Mouse (Mus musculus): ENCODE measurements around the gene Krt15. TPM values are rescaled to one million over a fixed set of nuclear protein-coding genes. Genes with fewer than 3 reads are reported as not detected.

Gene Krt15
- polyA plus RNA-seq, 1 experiment from 2014 or later: 1.2 TPM

DNA sequence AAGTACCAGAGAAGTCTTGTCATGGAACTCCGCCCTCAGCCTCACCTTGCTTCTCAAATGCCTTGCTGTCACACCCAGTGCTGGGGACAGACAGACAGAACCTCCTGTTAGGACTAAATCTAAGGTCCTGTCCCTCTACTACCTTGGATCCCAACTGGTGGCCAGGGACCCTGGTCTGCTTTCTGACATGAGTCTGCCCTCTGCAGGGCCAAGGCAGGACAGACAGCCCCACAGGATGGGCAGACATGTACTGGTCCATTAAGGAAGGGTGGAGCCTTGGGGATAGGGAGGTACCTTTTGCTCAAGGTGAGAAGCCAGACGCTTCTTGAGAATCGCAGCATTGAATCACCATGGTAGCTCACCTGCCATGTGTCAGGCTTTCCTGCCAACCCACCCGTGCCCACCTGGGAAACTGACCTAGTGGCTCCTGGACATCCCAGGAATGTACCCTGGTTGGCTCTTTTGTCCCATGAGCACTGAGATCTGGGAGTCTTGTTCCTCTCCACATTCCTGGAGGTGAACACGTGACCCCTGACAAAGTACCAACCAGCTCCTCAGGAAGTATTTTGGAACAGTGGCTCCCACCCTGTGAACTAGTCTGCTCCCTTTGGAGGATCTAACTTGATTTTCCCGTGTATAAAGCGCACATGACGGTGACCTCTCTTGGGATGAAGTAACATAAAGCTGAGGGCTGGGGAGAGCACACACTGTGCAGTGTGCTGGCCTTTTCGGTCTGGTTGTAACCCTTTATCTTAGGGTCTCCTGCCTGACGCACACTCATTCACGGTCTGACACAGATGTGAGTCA lies 22.6 kb downstream of the Krt15 start:
- Histone ChIP-seq H3K4me1 (replicated peaks; ENCODE audit: control insufficient read depth, insufficient read depth, low read length) (no peaks in the 10 kb centered on the region), H3K27me3 (replicated peaks; ENCODE audit: control insufficient read depth, insufficient read depth, low read length) (no peaks in the 10 kb centered on the region), H3K9me3 (ENCODE audit: control insufficient read depth) (no peaks in the 10 kb centered on the region), H3K4me3 (ENCODE audit: low read depth, low read length) (no peak overlapping the region), H3K27ac (ENCODE audit: low read depth, low read length) (no peak overlapping the region), H3K9ac (ENCODE audit: low read depth, low read length) (no peak overlapping the region), H3K4me2 (replicated peaks; ENCODE audit: low read depth) (no peak overlapping the region), H3K36me3 (ENCODE audit: control insufficient read depth, insufficient read depth) (no peaks in the 10 kb centered on the region)
- 63% methylated on average over 11 of the region's 11 CpGs for WGBS
- no peak for ATAC-seq
- peak; percentile 46 for TF ChIP-seq CTCF (IDR thresholded peaks at IDR 0.05; ENCODE audit: low read depth)

DNA sequence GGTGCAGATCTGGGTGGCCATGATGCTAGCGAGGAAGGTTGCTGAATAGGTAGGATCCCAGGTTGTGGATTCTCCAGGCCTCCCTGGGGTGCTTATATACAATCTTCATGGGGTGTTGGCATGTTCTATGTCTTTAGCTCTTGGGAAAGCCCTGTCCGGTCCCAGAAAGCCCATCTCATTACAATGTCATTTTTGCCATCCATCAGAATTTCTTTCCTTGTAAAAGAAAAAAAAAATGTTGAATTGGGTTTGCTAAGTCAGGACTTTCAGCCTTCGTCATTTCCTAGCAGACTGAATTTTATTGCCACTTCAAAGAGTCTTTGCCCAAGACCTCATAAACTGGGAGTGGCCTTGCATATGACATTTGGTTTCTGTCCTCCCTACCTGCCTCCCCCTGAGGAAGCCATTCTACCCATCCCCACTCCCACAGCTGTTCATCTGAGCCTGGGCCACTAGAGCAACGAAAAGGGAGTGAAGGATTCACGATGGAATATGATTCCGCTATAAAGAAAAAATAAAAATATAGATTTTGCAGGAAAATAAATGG lies 30.1 kb downstream of the Krt15 start, which contains the start of gene Krt36:
Krt36 (minus strand) TSS at position 51 of the 547 bp plus-strand sequence.
- no peaks in the 10 kb centered on the region for H3K27me3 ChIP-seq (replicated peaks; ENCODE audit: control insufficient read depth, insufficient read depth, low read length)
- no peak within 1 kb of the TSS for H3K27ac ChIP-seq (ENCODE audit: low read depth, low read length)
- no peaks in the 10 kb centered on the region for H3K4me1 ChIP-seq (replicated peaks; ENCODE audit: control insufficient read depth, insufficient read depth, low read length)
- ATAC-seq: no peak
- no peaks in the 10 kb centered on the region for H3K9me3 ChIP-seq (ENCODE audit: control insufficient read depth)
- no peaks in the 10 kb centered on the region for H3K36me3 ChIP-seq (ENCODE audit: control insufficient read depth, insufficient read depth)
- no peak within 1 kb of the TSS for H3K4me3 ChIP-seq (ENCODE audit: low read depth, low read length)
- no peak within 1 kb of the TSS for H3K4me2 ChIP-seq (replicated peaks; ENCODE audit: low read depth)
- TF ChIP-seq CTCF (IDR thresholded peaks at IDR 0.05; ENCODE audit: low read depth): no peak
- no peak within 1 kb of the TSS for H3K9ac ChIP-seq (ENCODE audit: low read depth, low read length)
- WGBS: 62% methylated on average over 6 of the region's 6 CpGs

DNA sequence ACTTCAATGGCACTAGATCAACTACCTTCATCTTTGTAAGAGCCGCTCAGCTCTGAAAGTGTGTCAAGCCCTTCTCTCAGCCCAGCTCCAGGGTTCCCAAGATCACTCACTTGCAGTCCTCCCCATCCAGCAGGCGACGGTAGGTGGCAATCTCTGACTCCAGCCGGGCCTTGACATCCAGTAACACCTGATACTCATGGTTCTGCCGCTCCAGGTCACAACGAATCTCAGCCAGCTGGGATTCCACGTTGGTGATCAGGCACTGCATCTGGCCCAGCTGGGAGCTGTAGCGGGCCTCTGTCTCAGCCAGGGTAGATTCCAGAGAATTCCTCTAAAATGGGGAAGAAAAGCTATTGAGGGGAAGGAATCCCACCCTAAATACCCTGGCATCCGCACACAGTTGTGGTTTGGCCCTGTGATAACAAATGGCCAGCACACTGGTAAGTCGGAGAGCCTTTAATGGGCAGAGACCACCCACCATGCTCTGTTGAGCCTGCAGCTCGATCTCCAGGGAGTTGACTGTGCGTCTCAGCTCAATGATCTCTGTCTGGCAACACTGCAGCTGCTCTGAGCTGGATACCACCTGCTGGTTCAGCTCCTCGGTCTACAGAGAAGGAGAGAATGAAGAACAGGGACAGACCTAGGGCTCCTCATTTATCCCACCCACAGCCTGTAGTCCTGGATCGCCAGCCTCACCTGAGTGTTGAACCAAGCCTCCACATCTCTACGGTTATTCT lies 32.9 kb downstream of the Krt15 start:
- Histone ChIP-seq H3K27ac (ENCODE audit: low read depth, low read length) (no peak overlapping the region), H3K4me2 (replicated peaks; ENCODE audit: low read depth) (no peak overlapping the region), H3K4me1 (replicated peaks; ENCODE audit: control insufficient read depth, insufficient read depth, low read length) (no peaks in the 10 kb centered on the region), H3K36me3 (ENCODE audit: control insufficient read depth, insufficient read depth) (no peaks in the 10 kb centered on the region), H3K9me3 (ENCODE audit: control insufficient read depth) (no peaks in the 10 kb centered on the region), H3K27me3 (replicated peaks; ENCODE audit: control insufficient read depth, insufficient read depth, low read length) (no peaks in the 10 kb centered on the region), H3K9ac (ENCODE audit: low read depth, low read length) (no peak overlapping the region), H3K4me3 (ENCODE audit: low read depth, low read length) (no peak overlapping the region)
- no peak for ATAC-seq
- no peak for TF ChIP-seq CTCF (IDR thresholded peaks at IDR 0.05; ENCODE audit: low read depth)
- WGBS: 73% methylated on average over 15 of the region's 15 CpGs

DNA sequence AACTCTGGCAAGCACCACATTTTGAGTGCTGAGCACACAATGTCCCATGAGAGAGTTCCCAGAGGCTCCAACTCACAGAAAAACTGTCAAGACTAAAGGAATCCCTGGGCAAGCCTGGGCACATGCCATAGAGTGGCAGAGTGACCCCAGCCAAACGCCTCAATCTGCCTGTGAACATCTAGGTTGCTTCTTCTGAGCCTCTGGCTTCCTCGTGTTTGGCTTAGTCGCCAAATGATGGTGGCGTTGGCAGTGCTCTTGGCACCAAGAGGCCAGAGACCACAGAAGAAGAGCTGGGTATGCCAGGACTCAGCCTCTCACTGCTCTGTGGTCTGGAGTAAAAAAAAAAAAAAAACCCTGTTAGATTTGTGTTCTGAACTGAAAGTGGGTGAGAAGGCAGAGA lies 35.3 kb downstream of the Krt15 start:
- no peak for TF ChIP-seq CTCF (IDR thresholded peaks at IDR 0.05; ENCODE audit: low read depth)
- no peaks in the 10 kb centered on the region for H3K4me1 ChIP-seq (replicated peaks; ENCODE audit: control insufficient read depth, insufficient read depth, low read length)

DNA sequence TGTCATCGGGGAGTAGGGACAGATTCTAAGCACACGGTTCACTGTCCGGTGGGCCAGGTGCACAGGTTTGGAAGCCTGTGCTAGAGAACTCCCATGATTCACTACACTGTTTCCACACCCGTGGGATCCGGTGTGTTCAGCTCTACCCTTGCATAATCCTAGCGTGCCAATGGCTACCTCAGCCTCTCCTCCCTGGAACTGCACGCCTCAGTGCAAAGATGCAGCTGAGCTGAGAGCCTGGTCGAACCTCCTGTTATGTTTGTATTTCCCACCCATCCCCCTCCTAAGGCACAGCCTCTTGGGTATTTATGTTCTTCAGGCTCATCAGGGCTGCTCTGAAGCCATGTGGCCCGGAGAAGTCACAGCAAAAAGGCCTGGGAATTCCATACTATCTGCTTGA lies 37.9 kb downstream of the Krt15 start:
- Histone ChIP-seq H3K27me3 (replicated peaks; ENCODE audit: control insufficient read depth, insufficient read depth, low read length) (no peaks in the 10 kb centered on the region), H3K4me2 (replicated peaks; ENCODE audit: low read depth) (no peak overlapping the region), H3K27ac (ENCODE audit: low read depth, low read length) (no peak overlapping the region), H3K9ac (ENCODE audit: low read depth, low read length) (no peak overlapping the region), H3K4me1 (replicated peaks; ENCODE audit: control insufficient read depth, insufficient read depth, low read length) (no peaks in the 10 kb centered on the region), H3K36me3 (ENCODE audit: control insufficient read depth, insufficient read depth) (no peaks in the 10 kb centered on the region), H3K4me3 (ENCODE audit: low read depth, low read length) (no peak overlapping the region), H3K9me3 (ENCODE audit: control insufficient read depth) (no peaks in the 10 kb centered on the region)
- WGBS: 70% methylated on average over 9 of the region's 9 CpGs
- no peak for TF ChIP-seq CTCF (IDR thresholded peaks at IDR 0.05; ENCODE audit: low read depth)
- ATAC-seq: 0 out of 2 replicates have a peak, but pooled peaks have one; percentile 6

More for the DNA sequence above, 35.3 kb downstream of the Krt15 start:
- 85% methylated on average over 4 of the region's 4 CpGs for WGBS
- Histone ChIP-seq H3K27me3 (replicated peaks; ENCODE audit: control insufficient read depth, insufficient read depth, low read length) (no peaks in the 10 kb centered on the region), H3K4me3 (ENCODE audit: low read depth, low read length) (no peak overlapping the region), H3K27ac (ENCODE audit: low read depth, low read length) (no peak overlapping the region), H3K36me3 (ENCODE audit: control insufficient read depth, insufficient read depth) (no peaks in the 10 kb centered on the region), H3K9me3 (ENCODE audit: control insufficient read depth) (no peaks in the 10 kb centered on the region), H3K4me2 (replicated peaks; ENCODE audit: low read depth) (no peak overlapping the region), H3K9ac (ENCODE audit: low read depth, low read length) (no peak overlapping the region)
- no peak for ATAC-seq

DNA sequence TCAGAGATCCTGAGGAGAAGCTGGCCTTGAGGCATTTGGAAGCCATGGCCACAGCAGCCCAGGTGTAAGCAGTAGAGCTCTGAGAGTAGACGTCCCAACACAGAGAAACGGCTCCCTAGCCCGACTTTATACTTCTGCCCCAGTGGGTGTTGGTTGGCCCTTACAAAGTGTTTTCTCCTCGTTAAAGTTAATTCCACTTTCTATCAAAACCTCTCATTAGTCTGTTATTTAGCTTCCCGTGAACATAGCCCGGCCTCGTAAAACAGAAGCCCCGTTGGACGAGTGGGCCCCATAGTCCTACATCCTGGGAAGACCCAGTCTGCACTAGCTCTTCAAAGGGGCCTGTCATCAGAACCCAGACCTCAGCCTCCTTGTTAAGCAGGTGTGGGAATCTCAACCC lies 39.6 kb downstream of the Krt15 start, which contains the start of gene Krt35:
Krt35 (minus strand) TSS at position 101 of the 400 bp plus-strand sequence.
- no peak for TF ChIP-seq CTCF (IDR thresholded peaks at IDR 0.05; ENCODE audit: low read depth)
- no peaks in the 10 kb centered on the region for H3K27me3 ChIP-seq (replicated peaks; ENCODE audit: control insufficient read depth, insufficient read depth, low read length)
- 83% methylated on average over 9 of the region's 9 CpGs for WGBS
- H3K4me3 ChIP-seq (ENCODE audit: low read depth, low read length): no peak within 1 kb of the TSS
- no peaks in the 10 kb centered on the region for H3K36me3 ChIP-seq (ENCODE audit: control insufficient read depth, insufficient read depth)
- H3K9me3 ChIP-seq (ENCODE audit: control insufficient read depth): no peaks in the 10 kb centered on the region
- no peaks in the 10 kb centered on the region for H3K4me1 ChIP-seq (replicated peaks; ENCODE audit: control insufficient read depth, insufficient read depth, low read length)
- no peak within 1 kb of the TSS for H3K27ac ChIP-seq (ENCODE audit: low read depth, low read length)
- no peak within 1 kb of the TSS for H3K9ac ChIP-seq (ENCODE audit: low read depth, low read length)
- no peak within 1 kb of the TSS for H3K4me2 ChIP-seq (replicated peaks; ENCODE audit: low read depth)
- no peak for ATAC-seq
